Mouse (Mus musculus): ENCODE results near the gene Htr3b. TPM values are rescaled to one million over a fixed set of nuclear protein-coding genes. Genes with fewer than 3 reads are reported as not detected.

Htr3b gene
- polyA plus RNA-seq (2012; rRNA removed), result 0.10 TPM in 1 of 2 replicates, not detected in the other

GRCm38 (mm10) chr9:48964587-48965040, at the start of gene Htr3b:
Gene Htr3b (minus strand): TSS chr9:48964990.

GRCm38 (mm10) chr9:48984845-48985707, 20.3 kb upstream of the Htr3b start, which contains the start of gene Usp28:
Gene Usp28 (plus strand): TSS chr9:48985375.

GRCm38 (mm10) chr9:48910885-48911537, 53.8 kb downstream of the Htr3b start, which contains the start of gene Htr3a:
Gene Htr3a (minus strand): TSS chr9:48911099.

Other genes starting within 250 kb of the Htr3b start
- gene Zbtb16, start 128.8 kb downstream of the Htr3b start, polyA plus RNA-seq (2012; rRNA removed), result 2.8 and 3.0 TPM in 2 replicates
- 0.69 and 0.87 TPM in 2 replicates for gene Htr3a, start 53.9 kb downstream of the Htr3b start, polyA plus RNA-seq (2012; rRNA removed)
- 0.84 and 3.2 TPM in 2 replicates for gene Usp28, start 20.4 kb upstream of the Htr3b start, polyA plus RNA-seq (2012; rRNA removed)
- gene Zw10, start 90.6 kb upstream of the Htr3b start, polyA plus RNA-seq (2012; rRNA removed), result 1.5 and 2.3 TPM in 2 replicates
- 3.7 and 6.5 TPM in 2 replicates for gene Tmprss5, start 116.3 kb upstream of the Htr3b start, polyA plus RNA-seq (2012; rRNA removed)

All from stomach, adult 2 months (tissue).